Mouse (Mus musculus) adrenal gland, postnatal 10 days (tissue): ENCODE results near the gene Nsun3. TPM values are rescaled to one million over a fixed set of nuclear protein-coding genes. Genes with fewer than 3 reads are reported as not detected.
"Not testable (repeated sequence)": the region's sequence is repeated elsewhere in the genome, so short reads cannot be mapped to it uniquely, and the experiment has no call there.

ENCODE experiments used
- DNase-seq: peaks from one replicate; pipeline ENCODE4 v3.0.0; 2021; ENCODE audit warnings: mixed read lengths
- microRNA-seq: library from miRNA; unstranded; fragments of <30 nt; microRNA quantifications from one replicate; pipeline ENCODE4 v1.2.0, GENCODE M21; 2021
- total RNA-seq, 2 experiments: library from RNA; stranded (reverse); gene quantifications; 2 replicates each; pipeline ENCODE4 v1.2.3; 2021

Gene Nsun3
- total RNA-seq, 2 experiments from 2014 or later = 17.1 to 20.1 TPM

GRCm38 (mm10) chr16:62753079-62753478 is 33.5 kb downstream of the Nsun3 start:
- no peak for DNase-seq

GRCm38 (mm10) chr16:62745875-62746274 is 40.7 kb downstream of the Nsun3 start:
- no peak for DNase-seq

- DNase-seq = no peak
Observed at GRCm38 (mm10) chr16:62734359-62734758, 52.3 kb downstream of the Nsun3 start.

- DNase-seq = no peak
Observed at GRCm38 (mm10) chr16:62730291-62730690, 56.3 kb downstream of the Nsun3 start.

GRCm38 (mm10) chr16:62729846-62730245 is 56.8 kb downstream of the Nsun3 start:
- no peak for DNase-seq

GRCm38 (mm10) chr16:62718255-62718654 is 68.4 kb downstream of the Nsun3 start:
- DNase-seq = not testable (repeated sequence)

GRCm38 (mm10) chr16:62690436-62690835 is 96.2 kb downstream of the Nsun3 start:
- DNase-seq = no peak

GRCm38 (mm10) chr16:62686073-62686472 is 100.5 kb downstream of the Nsun3 start:
- no peak for DNase-seq

GRCm38 (mm10) chr16:62685494-62685893 is 101.1 kb downstream of the Nsun3 start:
- DNase-seq = no peak

Small RNA genes lying within 50 kb of the gene (microRNA-seq; reads per million reads assigned to microRNA genes)
- not detected for gene Gm25986

Other genes with a start within 250 kb of the Nsun3 start
- gene Stx19, start 27.9 kb upstream of the Nsun3 start, total RNA-seq = not detected
- 10 to 100 TPM; 10.6 to 11.3 TPM for gene Arl13b, start 60.2 kb upstream of the Nsun3 start, total RNA-seq
- 10 to 100 TPM; 38.5 to 42.0 TPM for gene Pros1, start 67.5 kb upstream of the Nsun3 start, total RNA-seq